Mouse (Mus musculus) cerebellum, adult 2 months (tissue): ENCODE data around the gene Tmod2. TPM values are rescaled to one million over a fixed set of nuclear protein-coding genes. Genes with fewer than 3 reads are reported as not detected.

ENCODE experiments used
- DNase-seq, 2 experiments: peaks; one replicate each; pipeline ENCODE4 v3.0.0; 2021
- H3K27ac ChIP-seq: fragments of 200-500 bp; 2 replicates; pipeline ENCODE4 v1.5.1; 2012; ENCODE audit warnings: low read length, control low read depth, inconsistent platforms; ENCODE audit not compliant: insufficient read depth
- H3K27me3 ChIP-seq: fragments of 200-500 bp; 2 replicates; pipeline ENCODE4 v1.6.1; 2012; ENCODE audit warnings: inconsistent platforms, mild to moderate bottlenecking, low read length, moderate library complexity; ENCODE audit not compliant: control insufficient read depth, insufficient read depth
- H3K4me1 ChIP-seq: fragments of 200-500 bp; 2 replicates; pipeline ENCODE4 v1.6.1; 2011; ENCODE audit warnings: low read length; ENCODE audit not compliant: control insufficient read depth, insufficient read depth
- H3K4me3 ChIP-seq: fragments of 200-500 bp; replicated peaks from 2 replicates; pipeline ENCODE3; 2011; ENCODE audit warnings: mild to moderate bottlenecking, low read depth, low read length, control low read depth; ENCODE audit not compliant: insufficient read depth
- CTCF ChIP-seq: fragments of 200-500 bp; IDR thresholded peaks from 2 replicates; pipeline ENCODE4 v1.5.1; 2011; ENCODE audit warnings: low read depth, mild to moderate bottlenecking, control low read depth, low read length, moderate library complexity, borderline replicate concordance; ENCODE audit not compliant: insufficient read depth
- POLR2A ChIP-seq: fragments of 200-500 bp; IDR thresholded peaks from 2 replicates; pipeline ENCODE4 v1.6.1; 2011; ENCODE audit warnings: low read length, control low read depth, borderline replicate concordance; ENCODE audit not compliant: insufficient read depth
- WGBS: fragments of 180-500 bp; shearing (Covaris S2); methylation state at CpG from one replicate; pipeline ENCODE4 v1.1.7; 2018; 5-methylcytosine and 5-hydroxymethylcytosine counted together
- polyA plus RNA-seq: library from polyadenylated mRNA; depleted of rRNA; stranded (reverse); fragments of >200 nt; gene quantifications from 2 replicates; pipeline ENCODE4 v1.2.3, GENCODE M21; 2012; rRNA removed

Gene Tmod2
- polyA plus RNA-seq, 1 experiment = 86.7 TPM

GRCm38 (mm10) chr9:75522217-75522616 is 88.9 kb downstream of the Tmod2 start:
- Histone ChIP-seq H3K27ac (no peak overlapping the region), H3K4me3 (no peak overlapping the region), H3K27me3 (no peaks in the 10 kb centered on the region), H3K4me1 (no peaks in the 10 kb centered on the region; the same call in 1 of the 2 replicates)
- DNase-seq = no peak
- TF ChIP-seq POLR2A = no peak
- no peak for TF ChIP-seq CTCF
- 80% methylated on average over 2 of the region's 2 CpGs for WGBS

GRCm38 (mm10) chr9:75521788-75522187 is 89.3 kb downstream of the Tmod2 start:
- Histone ChIP-seq H3K27ac (no peak overlapping the region), H3K4me1 (no peaks in the 10 kb centered on the region; the same call in 1 of the 2 replicates), H3K4me3 (no peak overlapping the region), H3K27me3 (no peaks in the 10 kb centered on the region)
- WGBS = 63% methylated on average over 4 of the region's 4 CpGs
- no peak for TF ChIP-seq POLR2A
- TF ChIP-seq CTCF = peak; percentile 59; the same call in 1 of the 2 replicates
- DNase-seq = peak; percentile 36 to 44

DNA sequence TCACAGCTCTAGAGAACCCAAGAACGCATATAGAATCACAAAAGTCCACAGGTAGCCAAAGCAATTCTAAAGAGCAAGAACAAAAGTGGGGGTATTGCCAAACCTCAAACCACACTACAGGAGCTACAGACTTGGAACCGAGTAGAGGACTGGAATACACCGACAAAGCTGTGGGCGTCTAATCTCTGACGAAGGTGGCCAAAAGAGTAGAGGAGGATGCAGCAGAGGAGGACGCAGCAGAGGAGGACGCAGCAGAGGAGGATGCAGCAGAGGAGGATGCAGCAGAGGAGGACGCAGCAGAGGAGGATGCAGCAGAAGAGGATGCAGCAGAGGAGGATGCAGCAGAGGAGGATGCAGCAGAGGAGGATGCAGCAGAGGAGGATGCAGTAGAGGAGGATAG is 90.2 kb downstream of the Tmod2 start:
- Histone ChIP-seq H3K27ac (no peak overlapping the region), H3K4me3 (no peak overlapping the region), H3K4me1 (no peaks in the 10 kb centered on the region; the same call in 1 of the 2 replicates), H3K27me3 (no peaks in the 10 kb centered on the region)
- 77% methylated on average over 8 of the region's 8 CpGs for WGBS
- TF ChIP-seq CTCF = no peak
- no peak for TF ChIP-seq POLR2A
- no peak for DNase-seq

GRCm38 (mm10) chr9:75517751-75518150 is 93.4 kb downstream of the Tmod2 start:
- Histone ChIP-seq H3K27me3 (no peaks in the 10 kb centered on the region), H3K4me1 (no peaks in the 10 kb centered on the region; the same call in 1 of the 2 replicates), H3K27ac (no peak overlapping the region), H3K4me3 (no peak overlapping the region)
- DNase-seq = no peak
- TF ChIP-seq POLR2A = no peak
- no peak for TF ChIP-seq CTCF
- WGBS = 79% methylated on average over 3 of the region's 3 CpGs

Other genes with a start within 250 kb of the Tmod2 start
- 71.3 and 76.0 TPM in 2 replicates for gene Mapk6, start 201.3 kb downstream of the Tmod2 start, polyA plus RNA-seq
- gene Leo1, start 169.8 kb downstream of the Tmod2 start, polyA plus RNA-seq = 26.9 and 31.6 TPM in 2 replicates
- gene Tmod3, start 51.7 kb downstream of the Tmod2 start, polyA plus RNA-seq = 45.4 and 50.6 TPM in 2 replicates
- gene Lysmd2, start 14.4 kb upstream of the Tmod2 start, polyA plus RNA-seq = 115 and 120 TPM in 2 replicates
- 237 and 254 TPM in 2 replicates for gene Scg3, start 72.7 kb upstream of the Tmod2 start, polyA plus RNA-seq
- gene Bmp5, start 164.0 kb upstream of the Tmod2 start, polyA plus RNA-seq = 8.3 and 8.5 TPM in 2 replicates